Mouse (Mus musculus) heart, postnatal 0 days (tissue): ENCODE data around the gene Gzmm.

Experiments
- CTCF ChIP-seq: IDR thresholded peaks from 2 replicates; pipeline ENCODE4 v1.5.1; 2016; ENCODE audit warnings: antibody characterized with exemption, control low read depth, low read depth
- EP300 ChIP-seq: IDR thresholded peaks from 2 replicates; pipeline ENCODE4 v1.6.1; 2016; ENCODE audit warnings: antibody characterized with exemption, low read depth

- no peak for TF ChIP-seq EP300
- no peak for TF ChIP-seq CTCF
Observed at GRCm38 (mm10) chr10:79645711-79646110, 43.1 kb upstream of the Gzmm start, which contains the start of gene Odf3l2.
